ENCODE assay signal across 8 mouse cellular contexts in the genomic region with DNA sequence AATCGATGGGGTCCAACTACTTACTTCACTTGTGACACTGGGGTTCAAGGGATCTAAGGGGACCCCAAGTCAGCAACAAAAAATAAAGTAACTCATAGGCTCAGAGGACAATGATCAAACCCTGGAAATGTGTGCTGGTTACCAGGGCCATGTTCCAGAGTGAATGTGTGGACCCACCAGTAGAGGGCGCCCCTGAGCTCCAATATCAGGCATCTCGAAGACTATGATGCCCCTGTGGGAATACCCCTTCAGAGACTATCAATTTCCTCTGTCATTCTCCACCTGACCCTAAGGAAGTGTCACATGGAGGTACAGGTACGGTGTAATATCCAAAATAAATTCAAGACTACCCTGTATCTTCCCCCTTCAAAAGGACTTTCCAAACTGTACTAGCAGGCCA.
DNase-seq lines count a peak whose midpoint lies in the region; ATAC-seq and TF ChIP-seq lines count a peak whose summit lies in the region.

No protein-coding gene starts in this region.

- no peaks in the 10 kb centered on the region for H3K79me2 ChIP-seq in heart, adult 2 months (replicated peaks; ENCODE audit: control insufficient read depth, insufficient read depth, low read length)

- H3K4me2 ChIP-seq in embryonic facial prominence, embryonic 11.5 days (ENCODE audit: low read depth, low read length) = no peak overlapping the region

- no peak overlapping the region for H3K4me3 ChIP-seq in heart, adult 2 months
- H3K4me3 ChIP-seq in embryonic facial prominence, embryonic 11.5 days (ENCODE audit: low read depth, low read length) = no peak overlapping the region

- no peak overlapping the region for H3K9ac ChIP-seq in heart, adult 2 months (ENCODE audit: low read depth, low read length)
- H3K9ac ChIP-seq in embryonic facial prominence, embryonic 11.5 days (replicated peaks; ENCODE audit: low read length) = no peak overlapping the region

- no peak overlapping the region for H3K27ac ChIP-seq in heart, adult 2 months
- no peak overlapping the region for H3K27ac ChIP-seq in embryonic facial prominence, embryonic 11.5 days (replicated peaks; ENCODE audit: low read depth, low read length)

- no peaks in the 10 kb centered on the region for H3K36me3 ChIP-seq in heart, adult 2 months (ENCODE audit: control insufficient read depth, insufficient read depth, low read length)
- no peaks in the 10 kb centered on the region for H3K36me3 ChIP-seq in embryonic facial prominence, embryonic 11.5 days (replicated peaks; ENCODE audit: control insufficient read depth, insufficient read depth, low read depth, low read length)

- WGBS in heart, adult 2 months = 39% methylated on average over 4 of the region's 4 CpGs
- 44% methylated on average over 4 of the region's 4 CpGs for WGBS in embryonic facial prominence, embryonic 11.5 days

- H3K27me3 ChIP-seq in heart, adult 2 months (ENCODE audit: control insufficient read depth, insufficient read depth, low read length) = no peaks in the 10 kb centered on the region
- no peaks in the 10 kb centered on the region for H3K27me3 ChIP-seq in embryonic facial prominence, embryonic 11.5 days (ENCODE audit: control insufficient read depth, insufficient read depth, low read length)

- no peaks in the 10 kb centered on the region for H3K9me3 ChIP-seq in embryonic facial prominence, embryonic 11.5 days (replicated peaks; ENCODE audit: control insufficient read depth, low read length)

- peak; percentile 80 for TF ChIP-seq CTCF in heart, adult 2 months (IDR thresholded peaks at IDR 0.05)

- DNase-seq in heart, adult 2 months = peak in 1 of 2 experiments; percentile 61
- no peak for DNase-seq in heart, adult 11 months
- peak; percentile 63 for DNase-seq in retina, embryonic 14.5 days (ENCODE audit: low spot score)
- DNase-seq in retina, postnatal 1 day = no peak
- DNase-seq in ZHBTc4 (ENCODE audit: low read depth, low spot score) = peak; percentile 48
- peak; percentile 26 for DNase-seq in embryonic facial prominence, embryonic 11.5 days (ENCODE audit: low spot score)
- peak; percentile 57 for DNase-seq in lung, postnatal 10 days
- DNase-seq in Muller cell, postnatal 12 days (ENCODE audit: inconsistent ontology term) = no peak

- ATAC-seq in embryonic facial prominence, embryonic 11.5 days (replicated peaks; ENCODE audit: insufficient number of reproducible peaks, low FRiP score, low TSS enrichment, low read depth) = no peak

- intact Hi-C loops in heart, adult 2 months (cut with DNase I) = loop anchor here (5.0 kb wide), 2 partner anchors 59 to 144 kb away; no protein-coding TSS in a partner anchor

- TF ChIP-seq EP300 in heart, adult 2 months (IDR thresholded peaks at IDR 0.05; ENCODE audit: insufficient read depth, low read depth, low read length) = no peak

- H3K4me1 ChIP-seq in heart, adult 2 months (ENCODE audit: control insufficient read depth, insufficient read depth, low read length) = peaks cover 12% of the 10 kb centered on the region
- no peaks in the 10 kb centered on the region for H3K4me1 ChIP-seq in embryonic facial prominence, embryonic 11.5 days (ENCODE audit: control insufficient read depth, insufficient read depth, low read length)

- TF ChIP-seq POLR2A in heart, adult 2 months (IDR thresholded peaks at IDR 0.05; ENCODE audit: insufficient read depth, low read depth, low read length) = no peak

Comparison
In these comparisons a context has a peak if more than half of its experiments do, and no peak if none do; other contexts are left out.
1. DNase-seq: peak in retina, embryonic 14.5 days (single experiment), ZHBTc4 (single experiment), embryonic facial prominence, embryonic 11.5 days (single experiment) and lung, postnatal 10 days (single experiment); none in heart, adult 11 months (single experiment), retina, postnatal 1 day (single experiment) and Muller cell, postnatal 12 days (single experiment).